Mouse (Mus musculus) adrenal gland, postnatal 36 days (tissue): Measurements from ENCODE around the gene Apc2. TPM values are rescaled to one million over a fixed set of nuclear protein-coding genes. Genes with fewer than 3 reads are reported as not detected.

Experiments
- DNase-seq, 2 experiments: peaks; one replicate each; pipeline ENCODE4 v3.0.0; 2021; ENCODE audit warnings: mixed read lengths in 1 of 2
- total RNA-seq, 2 experiments: library from RNA; stranded (reverse); gene quantifications; 2 replicates each; pipeline ENCODE4 v1.2.3; 2021

Apc2 gene
- total RNA-seq, 2 experiments from 2014 or later = 0.70 to 1.5 TPM

- no peak for DNase-seq
Observed at GRCm38 (mm10) chr10:80294311-80294710, 1.5 kb upstream of the Apc2 start.

DNA sequence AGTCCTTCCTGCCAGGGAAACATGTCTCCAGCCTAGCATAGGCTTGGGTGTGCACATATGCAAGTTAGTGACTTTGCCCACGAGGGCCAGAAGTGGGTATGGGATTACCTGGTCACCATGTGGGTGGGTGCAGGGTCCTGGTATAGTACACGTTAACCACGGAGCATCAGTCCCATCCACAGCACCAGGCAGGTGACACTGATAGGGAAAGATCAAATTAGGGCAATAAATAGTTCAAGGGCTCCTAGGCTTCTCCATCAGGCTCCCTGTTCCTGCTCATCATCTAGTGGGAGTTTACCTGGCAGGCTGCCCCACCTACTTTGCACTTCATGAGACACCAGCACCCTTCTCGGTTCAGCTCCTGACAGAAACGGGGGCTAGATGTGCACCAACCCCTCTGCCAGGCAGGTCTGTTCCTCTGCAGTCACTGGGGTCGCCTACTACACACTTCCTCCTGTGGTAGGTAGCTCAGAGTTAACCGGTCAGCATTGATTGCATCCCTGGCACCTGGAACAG, 931 bp upstream of the Apc2 start:
- DNase-seq = no peak

DNA sequence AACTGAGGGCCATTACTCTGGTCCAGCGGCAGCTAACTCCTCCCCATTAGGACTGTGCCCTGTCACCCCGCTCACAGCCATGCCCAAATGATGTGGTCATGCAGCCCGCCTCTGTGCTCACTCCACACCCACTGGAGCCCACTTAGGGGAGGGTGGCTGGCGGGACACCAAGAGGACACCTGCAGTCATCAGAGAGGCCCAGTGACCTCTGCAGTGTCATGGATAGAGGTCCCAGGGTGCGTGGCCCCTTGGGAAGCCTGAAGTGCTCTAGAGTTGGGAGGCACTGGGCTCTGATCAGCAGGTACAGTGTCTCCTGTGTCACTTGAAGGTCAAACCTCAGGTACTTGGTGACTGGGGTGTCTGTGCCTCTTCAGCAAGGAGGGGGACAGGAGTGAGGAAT, 1.0 kb downstream of the Apc2 start:
- DNase-seq = no peak

DNA sequence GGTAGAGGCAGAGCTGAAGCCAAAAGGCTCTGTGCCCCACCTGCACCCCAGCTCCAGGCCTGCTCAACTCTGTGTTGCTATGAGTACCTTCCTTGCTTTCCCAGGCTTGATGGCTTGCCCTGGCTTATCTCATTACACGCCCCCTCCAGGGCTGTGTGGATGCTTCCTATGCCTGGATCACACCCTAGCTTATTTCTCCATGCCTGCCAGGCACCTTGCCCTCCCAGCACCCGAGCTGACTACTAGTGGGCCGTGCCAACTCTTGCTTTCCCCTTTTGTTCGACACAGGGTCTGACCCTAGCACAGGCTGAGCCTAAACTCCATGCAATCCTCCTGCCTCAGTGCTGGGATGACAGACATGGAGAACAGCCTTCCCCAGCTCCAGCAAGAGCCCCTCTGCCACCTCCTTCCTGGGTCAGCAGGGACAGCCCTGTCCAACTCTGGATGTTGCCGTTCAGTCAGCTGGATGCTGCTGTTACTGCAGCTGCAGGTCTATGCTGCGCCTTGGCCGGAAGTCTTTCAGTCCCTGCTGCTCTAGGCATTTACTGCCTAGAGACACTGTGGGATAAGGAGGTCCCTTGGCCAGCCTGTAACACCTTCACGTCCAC, 1.9 kb downstream of the Apc2 start:
- DNase-seq = no peak

DNA sequence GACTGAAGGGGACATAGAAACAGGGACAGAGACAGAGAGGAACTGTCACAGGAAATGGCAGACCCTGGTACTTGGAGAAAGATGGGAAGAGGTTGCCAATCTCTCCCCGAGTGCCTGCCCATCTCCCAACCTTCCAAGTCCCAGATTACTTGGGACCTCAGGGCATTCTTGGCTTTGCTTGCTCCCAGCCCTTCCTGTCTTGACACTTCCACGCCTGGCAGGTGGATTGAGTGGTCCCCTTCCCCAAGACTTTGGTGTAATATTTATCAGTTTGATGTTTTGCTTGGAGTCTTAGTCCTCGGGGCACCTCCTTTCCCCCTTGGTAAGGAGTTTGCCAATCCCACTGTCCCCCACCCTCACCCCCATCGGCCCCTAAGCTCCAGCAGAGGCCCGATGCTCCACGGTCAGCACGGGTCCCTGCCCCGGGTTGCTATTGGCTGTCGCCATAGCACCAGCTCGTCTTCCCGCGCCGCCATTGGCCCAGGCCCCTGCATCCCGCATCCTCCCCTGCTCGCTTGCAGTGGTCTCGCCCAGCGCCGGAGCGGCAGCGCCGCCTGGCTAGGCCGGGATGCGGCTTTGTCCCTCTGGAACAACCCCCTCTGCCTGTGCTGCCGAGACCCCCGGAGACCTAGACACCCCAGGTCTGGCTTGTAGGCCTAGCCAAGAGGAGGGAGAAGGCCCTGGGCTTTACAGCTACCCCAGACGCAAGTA, 2.9 kb downstream of the Apc2 start:
- peak in 1 of 2 experiments; percentile 41 for DNase-seq

- no peak for DNase-seq
Observed at GRCm38 (mm10) chr10:80299301-80299700, 3.5 kb downstream of the Apc2 start.

DNA sequence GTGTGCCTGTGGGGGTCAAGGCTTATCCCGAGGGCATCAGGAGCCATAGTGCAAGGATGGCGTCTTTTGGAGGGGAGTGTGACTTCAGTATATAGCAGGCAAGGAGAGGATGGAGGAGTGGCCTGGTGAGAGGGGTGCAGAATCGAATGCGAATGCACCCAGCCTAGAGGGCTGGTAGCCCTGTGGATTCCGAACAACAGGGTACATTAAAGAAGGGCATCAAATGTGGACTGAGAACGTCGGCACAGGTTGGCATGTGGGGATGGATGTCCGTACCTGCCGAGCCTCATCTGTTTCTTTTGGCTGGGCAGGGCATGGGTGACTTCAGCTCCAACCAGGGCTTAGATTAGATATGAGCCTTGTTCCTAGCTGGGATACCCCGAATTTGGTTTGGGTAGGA, 4.0 kb downstream of the Apc2 start:
- DNase-seq = no peak

GRCm38 (mm10) chr10:80300672-80301181, 5.0 kb downstream of the Apc2 start:
- no peak for DNase-seq

GRCm38 (mm10) chr10:80301256-80302081, 5.7 kb downstream of the Apc2 start:
- DNase-seq = no peak

GRCm38 (mm10) chr10:80302082-80302355, 6.2 kb downstream of the Apc2 start:
- no peak for DNase-seq

- peak; percentile 55 to 83 for DNase-seq
Observed at GRCm38 (mm10) chr10:80302471-80302881, 6.7 kb downstream of the Apc2 start.

DNA sequence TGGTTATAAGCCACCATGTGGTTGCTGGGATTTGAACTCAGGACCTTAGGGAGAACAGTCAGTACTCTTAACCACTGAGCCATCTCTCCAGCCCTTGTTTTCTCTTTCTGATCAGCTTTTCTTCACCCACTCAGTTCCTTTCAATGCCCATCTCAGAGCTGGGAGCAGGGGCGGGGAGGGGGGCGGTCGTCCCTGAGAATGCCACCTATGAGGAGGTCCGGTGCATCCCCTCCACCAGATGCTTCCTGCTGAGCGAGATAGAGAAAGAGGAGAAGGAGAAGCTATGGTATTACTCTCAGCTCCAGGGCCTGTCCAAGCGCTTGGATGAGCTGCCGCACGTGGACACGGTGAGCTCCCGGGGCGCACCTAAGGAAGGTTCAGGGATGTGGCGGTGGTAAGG, 8.7 kb downstream of the Apc2 start:
- DNase-seq = no peak

- DNase-seq = peak in 1 of 2 experiments; percentile 48
Observed at GRCm38 (mm10) chr10:80304862-80305261, 9.1 kb downstream of the Apc2 start.

GRCm38 (mm10) chr10:80311560-80311959, 15.8 kb downstream of the Apc2 start:
- no peak for DNase-seq

DNA sequence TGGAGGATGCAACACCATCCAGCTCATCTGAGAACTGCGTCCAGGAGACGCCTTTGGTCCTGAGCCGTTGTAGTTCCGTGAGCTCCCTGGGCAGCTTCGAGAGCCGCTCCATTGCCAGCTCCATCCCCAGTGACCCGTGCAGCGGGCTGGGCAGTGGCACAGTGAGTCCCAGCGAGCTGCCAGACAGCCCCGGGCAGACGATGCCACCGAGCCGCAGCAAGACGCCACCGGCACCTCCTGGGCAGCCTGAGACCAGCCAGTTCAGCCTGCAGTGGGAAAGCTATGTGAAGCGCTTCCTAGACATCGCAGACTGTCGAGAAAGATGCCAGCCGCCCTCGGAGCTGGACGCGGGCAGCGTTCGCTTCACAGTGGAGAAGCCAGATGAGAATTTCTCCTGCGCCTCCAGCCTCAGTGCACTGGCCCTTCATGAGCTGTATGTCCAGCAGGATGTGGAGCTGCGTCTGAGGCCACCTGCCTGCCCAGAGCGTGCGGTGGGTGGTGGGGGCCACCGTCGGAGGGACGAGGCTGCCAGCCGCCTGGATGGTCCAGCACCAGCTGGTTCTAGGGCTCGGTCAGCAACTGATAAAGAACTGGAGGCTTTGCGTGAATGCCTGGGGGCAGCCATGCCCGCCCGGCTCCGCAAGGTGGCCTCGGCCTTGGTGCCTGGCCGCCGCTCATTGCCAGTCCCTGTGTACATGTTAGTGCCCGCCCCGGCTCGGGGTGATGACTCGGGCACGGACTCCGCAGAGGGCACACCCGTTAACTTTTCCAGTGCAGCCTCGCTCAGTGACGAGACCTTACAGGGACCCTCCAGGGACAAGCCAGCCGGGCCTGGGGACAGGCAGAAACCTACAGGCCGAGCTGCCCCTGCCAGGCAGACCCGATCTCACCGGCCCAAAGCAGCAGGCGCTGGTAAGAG, 17.1 kb downstream of the Apc2 start:
- DNase-seq = no peak

- DNase-seq = no peak
Observed at GRCm38 (mm10) chr10:80313627-80314201, 17.9 kb downstream of the Apc2 start.

DNA sequence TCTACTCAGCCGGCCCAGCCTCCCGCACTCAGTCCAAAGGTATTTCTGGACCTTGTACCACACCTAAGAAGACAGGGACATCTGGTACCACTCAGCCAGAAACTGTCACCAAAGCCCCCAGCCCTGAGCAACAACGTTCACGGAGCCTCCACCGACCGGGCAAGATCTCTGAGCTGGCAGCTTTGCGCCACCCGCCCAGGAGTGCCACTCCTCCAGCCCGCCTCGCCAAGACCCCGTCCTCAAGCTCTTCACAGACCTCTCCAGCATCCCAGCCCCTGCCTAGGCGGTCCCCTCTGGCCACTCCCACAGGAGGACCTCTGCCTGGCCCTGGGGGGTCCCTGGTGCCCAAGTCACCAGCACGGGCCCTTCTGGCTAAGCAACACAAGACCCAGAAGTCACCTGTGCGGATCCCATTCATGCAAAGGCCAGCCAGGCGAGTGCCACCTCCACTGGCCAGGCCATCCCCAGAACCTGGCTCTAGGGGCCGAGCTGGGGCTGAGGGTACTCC, 18.8 kb downstream of the Apc2 start:
- no peak for DNase-seq

DNA sequence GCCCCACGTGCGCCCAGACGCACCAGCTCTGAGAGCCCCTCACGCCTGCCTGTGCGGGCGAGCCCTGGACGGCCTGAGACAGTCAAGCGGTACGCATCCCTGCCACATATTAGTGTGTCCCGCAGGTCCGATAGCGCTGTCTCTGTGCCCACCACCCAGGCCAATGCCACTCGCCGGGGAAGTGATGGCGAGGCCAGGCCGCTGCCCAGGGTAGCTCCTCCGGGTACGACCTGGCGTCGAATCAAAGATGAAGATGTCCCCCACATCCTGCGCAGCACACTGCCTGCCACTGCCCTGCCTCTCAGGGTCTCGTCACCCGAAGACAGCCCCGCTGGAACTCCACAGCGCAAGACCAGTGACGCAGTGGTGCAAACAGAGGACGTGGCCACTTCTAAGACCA, 19.5 kb downstream of the Apc2 start:
- DNase-seq = no peak

DNA sequence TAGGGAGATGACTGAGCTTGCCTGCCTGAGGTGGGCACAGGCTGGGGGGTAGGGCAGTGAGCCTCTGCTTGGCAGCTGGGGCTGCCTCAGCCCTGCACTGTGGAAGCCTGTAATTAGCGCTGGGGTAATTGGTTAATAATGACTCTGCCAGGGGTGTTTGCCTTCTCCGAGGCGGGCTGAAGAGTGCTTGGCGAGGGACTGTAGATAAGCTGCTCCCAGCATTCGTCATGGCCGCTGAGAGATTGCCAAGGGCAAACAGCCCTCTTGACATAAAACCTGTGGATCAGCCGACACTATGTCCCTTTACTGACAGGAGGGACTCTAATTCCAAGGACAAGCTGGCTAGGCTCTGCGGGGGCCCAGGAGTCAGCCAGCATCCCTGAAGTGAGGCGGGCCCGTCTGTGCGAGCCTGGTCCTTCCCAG, 20.6 kb downstream of the Apc2 start:
- DNase-seq = no peak

GRCm38 (mm10) chr10:80317011-80317410, 21.2 kb downstream of the Apc2 start:
- DNase-seq = no peak

GRCm38 (mm10) chr10:80320340-80320760, 24.6 kb downstream of the Apc2 start, which contains the start of gene 2310011J03Rik:
TSS of gene 2310011J03Rik (minus strand) at chr10:80320537.
- peak; percentile 94 to 96 for DNase-seq
